Mouse (Mus musculus): ENCODE data around the gene Tspan4. TPM values are rescaled to one million over a fixed set of nuclear protein-coding genes. Genes with fewer than 3 reads are reported as not detected.

Tspan4 gene
- total and polyA plus RNA-seq, 2 experiments = 66.9 to 135 TPM

GRCm38 (mm10) chr7:141541681-141542080, 66.6 kb downstream of the Tspan4 start:
- Histone ChIP-seq H3K36me3 (ENCODE audit: control insufficient read depth, insufficient read depth, low read length) (no peaks in the 10 kb centered on the region), H3K27ac (replicated peaks; ENCODE audit: insufficient read depth, low read depth, low read length) (no peak overlapping the region), H3K27me3 (ENCODE audit: control insufficient read depth, insufficient read depth, low read length) (no peaks in the 10 kb centered on the region), H3K9ac (ENCODE audit: low read depth, low read length) (no peak overlapping the region), H3K4me1 (ENCODE audit: control insufficient read depth, insufficient read depth, low read length) (peaks cover 14% of the 10 kb centered on the region), H3K79me2 (ENCODE audit: control insufficient read depth, insufficient read depth, low read length) (peaks cover 11% of the 10 kb centered on the region; the same call in 1 of the 2 replicates), H3K4me3 (ENCODE audit: insufficient read depth, low read depth, low read length) (no peak overlapping the region)
- 94% methylated on average over 4 of the region's 4 CpGs for WGBS
- DNase-seq (ENCODE audit: extremely low read depth, low read depth, low spot score) = no peak
- TF ChIP-seq CTCF (IDR thresholded peaks at IDR 0.05; ENCODE audit: low read depth, low read length) (no peak), POLR2A (IDR thresholded peaks at IDR 0.05; ENCODE audit: extremely low read depth, insufficient read depth, low read length) (no peak)

GRCm38 (mm10) chr7:141542588-141542987, 67.5 kb downstream of the Tspan4 start:
- Histone ChIP-seq H3K79me2 (ENCODE audit: control insufficient read depth, insufficient read depth, low read length) (peaks cover 11% of the 10 kb centered on the region; the same call in 1 of the 2 replicates), H3K36me3 (ENCODE audit: control insufficient read depth, insufficient read depth, low read length) (no peaks in the 10 kb centered on the region), H3K9ac (ENCODE audit: low read depth, low read length) (no peak overlapping the region), H3K4me1 (ENCODE audit: control insufficient read depth, insufficient read depth, low read length) (peaks cover 14% of the 10 kb centered on the region), H3K27ac (replicated peaks; ENCODE audit: insufficient read depth, low read depth, low read length) (no peak overlapping the region), H3K4me3 (ENCODE audit: insufficient read depth, low read depth, low read length) (no peak overlapping the region), H3K27me3 (ENCODE audit: control insufficient read depth, insufficient read depth, low read length) (no peaks in the 10 kb centered on the region)
- TF ChIP-seq POLR2A (IDR thresholded peaks at IDR 0.05; ENCODE audit: extremely low read depth, insufficient read depth, low read length) (no peak), CTCF (IDR thresholded peaks at IDR 0.05; ENCODE audit: low read depth, low read length) (no peak)
- 38% methylated on average over 2 of the region's 2 CpGs for WGBS
- DNase-seq (ENCODE audit: extremely low read depth, low read depth, low spot score) = no peak

Other genes starting within 250 kb of the Tspan4 start
- gene Phrf1, start 246.5 kb upstream of the Tspan4 start, total RNA-seq (2014; rRNA removed) = 8.1 and 12.6 TPM in 2 replicates
- 6.7 and 9.2 TPM in 2 replicates for gene Phrf1, start 246.5 kb upstream of the Tspan4 start, polyA plus RNA-seq (2012; rRNA removed)
- gene Irf7, start 208.8 kb upstream of the Tspan4 start, total RNA-seq (2014; rRNA removed) = 22.8 and 32.2 TPM in 2 replicates
- gene Irf7, start 208.8 kb upstream of the Tspan4 start, polyA plus RNA-seq (2012; rRNA removed) = 42.4 and 102 TPM in 2 replicates
- gene Cdhr5, start 198.5 kb upstream of the Tspan4 start, total RNA-seq (2014; rRNA removed) = 18.5 and 40.3 TPM in 2 replicates
- gene Cdhr5, start 198.5 kb upstream of the Tspan4 start, polyA plus RNA-seq (2012; rRNA removed) = 31.2 and 31.7 TPM in 2 replicates
- gene Sct, start 196.1 kb upstream of the Tspan4 start, total RNA-seq (2014; rRNA removed) = not detected in 2 replicates
- not detected in 2 replicates for gene Sct, start 196.1 kb upstream of the Tspan4 start, polyA plus RNA-seq (2012; rRNA removed)
- gene Drd4, start 183.2 kb upstream of the Tspan4 start, total RNA-seq (2014; rRNA removed) = not detected in 2 replicates
- not detected in 2 replicates for gene Drd4, start 183.2 kb upstream of the Tspan4 start, polyA plus RNA-seq (2012; rRNA removed)
- gene Deaf1, start 147.6 kb upstream of the Tspan4 start, total RNA-seq (2014; rRNA removed) = 3.1 and 5.8 TPM in 2 replicates
- 6.9 and 7.8 TPM in 2 replicates for gene Deaf1, start 147.6 kb upstream of the Tspan4 start, polyA plus RNA-seq (2012; rRNA removed)
- gene Tmem80, start 147.5 kb upstream of the Tspan4 start, total RNA-seq (2014; rRNA removed) = 8.9 and 10.3 TPM in 2 replicates
- 14.3 and 20.9 TPM in 2 replicates for gene Tmem80, start 147.5 kb upstream of the Tspan4 start, polyA plus RNA-seq (2012; rRNA removed)
- 17.4 and 38.5 TPM in 2 replicates for gene Eps8l2, start 136.4 kb upstream of the Tspan4 start, total RNA-seq (2014; rRNA removed)
- gene Eps8l2, start 136.4 kb upstream of the Tspan4 start, polyA plus RNA-seq (2012; rRNA removed) = 80.9 and 117 TPM in 2 replicates
- gene Taldo1, start 83.0 kb upstream of the Tspan4 start, total RNA-seq (2014; rRNA removed) = 160 and 195 TPM in 2 replicates
- gene Taldo1, start 83.0 kb upstream of the Tspan4 start, polyA plus RNA-seq (2012; rRNA removed) = 125 and 166 TPM in 2 replicates
- 15.1 and 23.5 TPM in 2 replicates for gene Gatd1, start 61.1 kb upstream of the Tspan4 start, total RNA-seq (2014; rRNA removed)
- 34.9 and 36.2 TPM in 2 replicates for gene Gatd1, start 61.1 kb upstream of the Tspan4 start, polyA plus RNA-seq (2012; rRNA removed)
- 0.13 TPM in 1 of 2 replicates, not detected in the other for gene Cend1, start 45.7 kb upstream of the Tspan4 start, total RNA-seq (2014; rRNA removed)
- gene Cend1, start 45.7 kb upstream of the Tspan4 start, polyA plus RNA-seq (2012; rRNA removed) = 0.09 and 0.10 TPM in 2 replicates
- 26.1 and 40.7 TPM in 2 replicates for gene Slc25a22, start 37.3 kb upstream of the Tspan4 start, total RNA-seq (2014; rRNA removed)
- 315 and 345 TPM in 2 replicates for gene Slc25a22, start 37.3 kb upstream of the Tspan4 start, polyA plus RNA-seq (2012; rRNA removed)
- gene Pidd1, start 31.2 kb upstream of the Tspan4 start, total RNA-seq (2014; rRNA removed) = 0.37 and 0.94 TPM in 2 replicates
- gene Pidd1, start 31.2 kb upstream of the Tspan4 start, polyA plus RNA-seq (2012; rRNA removed) = 3.8 and 4.7 TPM in 2 replicates
- gene Rplp2, start 27.9 kb upstream of the Tspan4 start, total RNA-seq (2014; rRNA removed) = 255 and 308 TPM in 2 replicates
- 265 and 286 TPM in 2 replicates for gene Rplp2, start 27.9 kb upstream of the Tspan4 start, polyA plus RNA-seq (2012; rRNA removed)
- 22.6 and 31.7 TPM in 2 replicates for gene Pnpla2, start 20.0 kb upstream of the Tspan4 start, total RNA-seq (2014; rRNA removed)
- 83.7 and 84.8 TPM in 2 replicates for gene Pnpla2, start 20.0 kb upstream of the Tspan4 start, polyA plus RNA-seq (2012; rRNA removed)
- 3.7 and 4.3 TPM in 2 replicates for gene Cracr2b, start 14.1 kb upstream of the Tspan4 start, total RNA-seq (2014; rRNA removed)
- 4.7 and 8.7 TPM in 2 replicates for gene Cracr2b, start 14.1 kb upstream of the Tspan4 start, polyA plus RNA-seq (2012; rRNA removed)
- gene Cd151, start 7.8 kb upstream of the Tspan4 start, total RNA-seq (2014; rRNA removed) = 51.9 and 52.7 TPM in 2 replicates
- 92.8 and 103 TPM in 2 replicates for gene Cd151, start 7.8 kb upstream of the Tspan4 start, polyA plus RNA-seq (2012; rRNA removed)
- gene Polr2l, start 108 bp upstream of the Tspan4 start, total RNA-seq (2014; rRNA removed) = 41.1 and 43.3 TPM in 2 replicates
- gene Polr2l, start 108 bp upstream of the Tspan4 start, polyA plus RNA-seq (2012; rRNA removed) = 42.8 and 45.7 TPM in 2 replicates
- gene Chid1, start 64.6 kb downstream of the Tspan4 start, total RNA-seq (2014; rRNA removed) = 24.2 and 30.6 TPM in 2 replicates
- 32.6 and 45.1 TPM in 2 replicates for gene Chid1, start 64.6 kb downstream of the Tspan4 start, polyA plus RNA-seq (2012; rRNA removed)
- 42.2 and 54.0 TPM in 2 replicates for gene Ap2a2, start 86.9 kb downstream of the Tspan4 start, total RNA-seq (2014; rRNA removed)
- gene Ap2a2, start 86.9 kb downstream of the Tspan4 start, polyA plus RNA-seq (2012; rRNA removed) = 37.9 and 38.1 TPM in 2 replicates
- 0.07 TPM in 1 of 2 replicates, not detected in the other for gene Muc6, start 180.1 kb downstream of the Tspan4 start, total RNA-seq (2014; rRNA removed)
- not detected in 2 replicates for gene Muc6, start 180.1 kb downstream of the Tspan4 start, polyA plus RNA-seq (2012; rRNA removed)
- not detected in 2 replicates for gene Muc2, start 215.1 kb downstream of the Tspan4 start, total RNA-seq (2014; rRNA removed)
- gene Muc2, start 215.1 kb downstream of the Tspan4 start, polyA plus RNA-seq (2012; rRNA removed) = 2.4 and 3.7 TPM in 2 replicates

Data from liver, adult 2 months (tissue).